Mouse (Mus musculus): ENCODE data around the gene Cyb5r3.

Gene Cyb5r3

DNA sequence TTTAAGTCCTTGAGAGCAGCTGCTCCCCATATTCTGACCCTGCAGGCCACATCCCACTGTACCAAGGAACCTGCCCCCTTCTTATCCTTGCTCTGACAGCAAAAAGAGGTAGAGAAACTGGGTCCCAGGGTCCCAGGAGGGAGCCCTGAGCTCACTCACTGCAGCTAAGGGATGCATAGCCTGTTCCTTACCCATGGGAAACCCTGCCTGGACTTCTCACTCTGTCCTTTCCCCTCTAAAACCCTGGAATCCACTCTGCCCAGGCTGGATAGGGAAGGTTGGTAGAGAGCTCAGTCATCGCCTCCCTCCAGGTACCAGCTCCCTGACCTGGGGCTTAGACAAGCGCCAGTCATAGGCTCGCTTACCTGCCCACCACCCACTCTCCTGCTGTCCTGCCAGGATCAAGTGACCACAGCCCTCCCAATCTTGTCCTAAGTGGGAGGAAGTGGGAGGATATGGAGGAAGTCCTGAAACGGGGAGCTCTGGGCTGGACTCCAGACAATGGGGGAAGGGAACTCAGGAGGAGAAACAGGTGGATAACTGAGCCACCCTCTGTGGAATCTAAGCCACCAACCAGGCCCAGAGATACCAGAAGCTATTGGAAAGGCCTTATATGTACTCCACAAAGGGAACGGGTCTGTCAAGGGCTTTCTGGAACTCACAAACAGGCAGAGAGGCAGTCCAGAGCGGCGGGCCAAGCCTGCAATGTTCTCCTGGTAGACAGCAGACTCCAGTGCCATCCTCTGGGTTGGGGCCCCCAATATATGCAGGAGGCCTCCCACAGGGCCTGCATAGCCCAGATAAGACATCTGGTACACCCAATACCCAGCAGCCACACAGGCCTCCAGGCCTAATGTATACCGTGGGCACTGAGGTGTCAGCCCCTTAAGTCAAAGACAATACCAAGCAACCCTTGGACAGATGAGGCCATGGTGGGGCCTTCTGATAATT, 2.3 kb downstream of the Cyb5r3 start:
- in situ Hi-C loops (cut with MboI, MseI), result loop anchor here (5.0 kb wide), 1 partner anchor 37 kb away; no protein-coding TSS in a partner anchor

DNA sequence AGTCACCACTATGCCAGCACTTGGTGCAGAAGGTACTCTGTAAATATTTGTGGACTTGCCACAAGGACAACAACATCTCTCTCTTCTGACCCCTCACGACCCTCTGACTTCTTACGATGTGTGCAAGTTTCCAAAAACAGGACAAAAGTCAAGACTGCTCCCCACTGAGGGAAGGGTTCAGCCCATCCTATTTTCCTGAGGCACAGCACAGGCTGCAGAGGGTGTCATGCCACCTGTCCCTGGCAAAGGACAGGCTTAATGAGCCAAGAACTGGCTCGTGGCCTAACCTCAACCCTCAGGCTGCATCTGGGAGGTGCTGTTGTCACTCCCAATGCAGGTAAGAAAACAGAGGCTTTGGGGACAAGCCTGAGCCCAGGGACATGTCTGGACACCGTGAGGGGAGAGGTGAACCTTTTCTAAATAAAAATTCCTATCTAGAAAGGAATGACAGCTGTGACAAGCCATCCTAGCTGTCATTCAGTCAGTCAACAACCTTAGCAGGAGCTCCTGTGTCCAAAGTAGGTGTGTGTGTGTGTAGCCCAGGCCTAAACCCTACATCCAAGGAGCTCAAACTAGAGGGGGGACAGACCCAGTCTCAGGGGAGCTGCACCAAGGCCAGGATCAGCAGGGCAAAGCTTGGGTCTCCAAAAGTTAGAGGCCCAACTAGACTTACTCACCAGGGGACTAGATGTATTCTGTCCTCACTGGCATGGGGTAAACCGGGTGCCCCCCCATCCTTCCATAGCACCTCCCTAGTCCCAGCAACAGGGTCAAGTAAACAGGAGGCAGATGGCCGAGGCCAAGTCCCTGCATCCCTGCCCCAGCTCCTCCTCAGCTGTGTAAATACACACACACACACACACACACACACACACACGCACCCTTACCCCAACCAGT, 3.3 kb downstream of the Cyb5r3 start:
- in situ Hi-C loops (cut with MboI, MseI), result no loop called here

DNA sequence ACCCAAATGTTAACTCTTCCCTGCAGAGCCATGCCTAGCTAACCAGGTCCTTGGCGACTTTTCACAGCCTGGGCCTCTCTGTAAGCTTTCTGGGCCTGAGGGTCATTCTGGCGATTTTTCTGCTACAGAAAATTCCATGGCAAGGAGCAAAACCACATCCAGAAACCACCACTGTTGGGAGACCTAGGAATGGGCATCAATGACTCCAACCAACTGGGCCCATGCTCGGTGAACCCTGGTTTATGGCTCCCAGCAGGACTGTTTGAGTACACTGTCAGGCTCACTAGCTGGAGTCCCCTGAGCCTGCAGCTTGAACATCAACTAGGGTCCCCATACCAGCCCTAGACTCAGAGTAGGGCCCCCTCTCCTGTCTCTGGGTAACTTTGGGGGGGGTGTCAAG, 4.1 kb downstream of the Cyb5r3 start:
- in situ Hi-C loops (cut with MboI, MseI), result no loop called here

DNA sequence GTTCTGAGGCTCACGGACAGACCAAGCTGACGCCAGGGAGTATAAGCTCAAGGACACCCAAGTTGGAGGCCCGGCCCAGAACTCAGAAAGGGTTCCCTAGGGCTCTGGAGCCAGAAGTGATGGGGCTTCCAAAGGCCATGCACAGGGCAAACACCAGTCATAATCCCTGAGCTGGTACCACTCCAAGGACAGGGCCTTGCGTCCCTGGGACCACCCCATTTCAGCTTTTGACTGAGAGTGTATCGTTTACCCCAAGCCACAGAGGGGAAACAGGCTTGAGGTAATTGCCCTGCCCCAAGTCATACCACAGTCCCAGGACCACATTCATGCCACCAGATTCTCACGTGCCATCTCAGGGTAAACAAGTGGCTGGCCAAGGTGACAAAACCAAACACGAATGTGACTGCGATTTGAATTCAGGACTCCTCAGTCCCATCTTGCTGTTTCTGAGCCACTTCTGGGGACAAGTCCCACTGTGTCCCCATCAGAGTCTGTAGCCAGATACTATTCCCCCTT, 4.8 kb downstream of the Cyb5r3 start:
- in situ Hi-C loops (cut with MboI, MseI), result no loop called here

- in situ Hi-C loops (cut with MboI, MseI), result no loop called here
Measured at GRCm38 (mm10) chr15:83167126-83167525, 5.3 kb downstream of the Cyb5r3 start.

GRCm38 (mm10) chr15:83166642-83167041, 5.8 kb downstream of the Cyb5r3 start:
- in situ Hi-C loops (cut with MboI, MseI), result no loop called here

- in situ Hi-C loops (cut with MboI, MseI), result no loop called here
Measured at GRCm38 (mm10) chr15:83165526-83166315, 6.7 kb downstream of the Cyb5r3 start.

DNA sequence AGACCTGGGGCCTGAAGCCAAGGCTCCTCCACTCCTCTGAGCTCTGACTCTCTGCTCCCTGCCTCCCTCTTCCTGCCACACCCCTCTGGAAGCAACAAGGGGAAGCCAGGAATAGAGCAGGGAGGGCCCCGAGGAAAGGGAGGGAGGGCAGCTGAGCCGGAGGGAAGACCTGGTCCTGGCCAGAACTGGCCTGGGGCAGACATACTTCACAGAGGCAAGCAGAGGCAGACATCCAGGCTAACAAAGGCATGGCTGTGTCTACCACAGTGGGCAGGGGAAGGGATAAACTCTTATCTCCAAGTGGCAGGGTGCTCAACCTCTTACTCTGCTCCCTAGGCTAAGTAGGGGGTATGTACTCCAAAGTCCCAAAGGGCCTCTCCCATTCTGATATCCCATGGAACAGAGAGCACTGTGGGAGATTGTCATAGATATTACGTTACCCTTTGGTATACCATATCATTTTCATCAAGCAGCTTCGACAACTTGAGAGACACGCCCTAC, 7.4 kb downstream of the Cyb5r3 start:
- in situ Hi-C loops (cut with MboI, MseI), result no loop called here

- in situ Hi-C loops (cut with MboI, MseI), result no loop called here
Measured at GRCm38 (mm10) chr15:83162818-83163485, 9.4 kb downstream of the Cyb5r3 start.

DNA sequence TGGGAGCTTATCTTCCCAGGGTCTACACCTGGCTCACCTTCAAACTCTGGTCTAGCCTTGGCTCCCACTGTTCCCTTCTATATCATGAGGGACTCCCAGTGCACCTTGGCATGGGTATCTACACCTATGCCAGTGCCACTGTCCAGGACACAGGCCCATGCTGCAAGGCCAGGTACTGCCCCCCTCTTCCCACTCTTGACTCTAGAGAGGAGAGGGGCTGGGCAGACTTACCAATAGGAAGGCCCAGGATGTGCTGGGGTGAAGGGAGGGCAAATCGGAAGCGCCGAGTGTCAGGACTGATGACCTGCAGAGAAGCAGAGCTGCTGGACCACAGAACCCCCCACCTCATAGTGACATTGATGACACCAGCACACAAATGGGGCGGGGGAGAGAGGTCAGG, 10.4 kb downstream of the Cyb5r3 start:
- in situ Hi-C loops (cut with MboI, MseI), result no loop called here

DNA sequence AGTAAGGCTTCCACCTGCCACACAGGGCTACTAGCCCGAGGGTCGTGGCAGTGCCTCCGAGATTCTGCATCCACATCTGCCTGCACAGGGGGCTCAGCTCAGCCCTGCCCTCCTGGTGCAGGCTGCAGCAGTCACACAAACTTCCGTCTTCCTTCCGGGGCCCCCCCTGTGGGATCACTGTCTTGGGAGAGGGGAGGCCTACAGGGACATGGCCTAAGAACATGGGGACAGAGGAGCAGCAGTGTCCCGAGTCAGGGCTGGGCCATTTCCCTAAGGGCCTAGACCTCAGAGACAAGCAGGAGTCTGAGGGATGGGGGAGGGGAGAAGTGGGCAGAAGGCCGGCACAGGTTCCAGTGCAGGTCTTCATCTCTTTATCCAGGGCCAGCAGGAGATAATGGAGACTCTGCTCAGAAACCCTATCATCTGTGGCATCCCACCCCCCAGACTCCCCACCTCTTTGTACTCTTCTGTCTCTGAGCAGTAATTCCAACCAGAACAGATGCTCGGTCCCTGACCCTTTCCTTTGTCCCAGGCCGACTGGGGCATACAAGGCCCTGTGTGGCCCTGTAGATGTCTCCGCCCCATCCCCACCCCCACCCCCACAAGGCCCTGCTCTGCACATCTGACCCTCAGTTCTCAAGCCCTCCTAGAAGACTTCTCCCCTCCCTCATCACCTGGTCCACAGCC, 11.2 kb downstream of the Cyb5r3 start:
- in situ Hi-C loops (cut with MboI, MseI), result no loop called here

DNA sequence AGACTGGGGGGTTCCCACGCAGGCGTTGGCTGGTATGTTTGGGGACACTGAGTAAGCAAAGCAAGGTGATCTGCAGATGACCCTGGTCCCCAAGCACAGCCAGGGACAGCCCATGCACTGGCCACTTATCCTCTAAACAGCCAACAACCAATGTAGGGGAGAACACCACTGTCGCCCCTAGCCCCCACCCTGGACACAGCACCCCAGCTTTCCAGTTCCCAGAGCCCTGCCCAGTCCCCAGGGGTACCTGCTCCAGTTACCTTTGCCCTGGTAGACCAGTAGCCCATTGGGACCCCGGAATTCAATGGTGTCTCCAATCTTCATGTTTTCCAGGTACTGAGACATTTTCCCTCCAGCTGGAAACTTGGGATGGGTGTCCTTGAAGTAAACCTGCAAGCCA, 11.8 kb downstream of the Cyb5r3 start:
- in situ Hi-C loops (cut with MboI, MseI), result no loop called here

GRCm38 (mm10) chr15:83159823-83160222, 12.6 kb downstream of the Cyb5r3 start:
- in situ Hi-C loops (cut with MboI, MseI), result no loop called here

GRCm38 (mm10) chr15:83158587-83159160, 13.7 kb downstream of the Cyb5r3 start:
- in situ Hi-C loops (cut with MboI, MseI), result no loop called here

DNA sequence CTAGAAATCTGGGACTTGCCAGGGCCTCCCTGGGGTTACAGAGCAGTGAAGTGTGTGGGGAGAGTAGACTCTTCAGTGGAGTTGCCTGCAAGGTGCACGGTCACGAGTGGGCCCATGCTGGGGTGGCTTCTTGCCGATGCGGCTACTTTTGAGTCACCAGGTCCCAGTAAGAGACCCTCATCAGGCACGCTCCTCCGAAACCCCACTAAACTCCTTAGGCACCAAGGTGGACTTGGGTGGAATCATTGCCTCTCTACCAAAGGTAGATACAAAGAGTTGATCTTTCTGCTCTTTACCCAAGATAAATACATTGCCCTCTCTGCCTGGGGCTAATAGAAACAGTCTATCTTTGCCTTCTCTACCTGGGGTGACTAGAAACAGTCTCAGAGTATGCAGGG, 14.7 kb downstream of the Cyb5r3 start:
- in situ Hi-C loops (cut with MboI, MseI), result no loop called here

DNA sequence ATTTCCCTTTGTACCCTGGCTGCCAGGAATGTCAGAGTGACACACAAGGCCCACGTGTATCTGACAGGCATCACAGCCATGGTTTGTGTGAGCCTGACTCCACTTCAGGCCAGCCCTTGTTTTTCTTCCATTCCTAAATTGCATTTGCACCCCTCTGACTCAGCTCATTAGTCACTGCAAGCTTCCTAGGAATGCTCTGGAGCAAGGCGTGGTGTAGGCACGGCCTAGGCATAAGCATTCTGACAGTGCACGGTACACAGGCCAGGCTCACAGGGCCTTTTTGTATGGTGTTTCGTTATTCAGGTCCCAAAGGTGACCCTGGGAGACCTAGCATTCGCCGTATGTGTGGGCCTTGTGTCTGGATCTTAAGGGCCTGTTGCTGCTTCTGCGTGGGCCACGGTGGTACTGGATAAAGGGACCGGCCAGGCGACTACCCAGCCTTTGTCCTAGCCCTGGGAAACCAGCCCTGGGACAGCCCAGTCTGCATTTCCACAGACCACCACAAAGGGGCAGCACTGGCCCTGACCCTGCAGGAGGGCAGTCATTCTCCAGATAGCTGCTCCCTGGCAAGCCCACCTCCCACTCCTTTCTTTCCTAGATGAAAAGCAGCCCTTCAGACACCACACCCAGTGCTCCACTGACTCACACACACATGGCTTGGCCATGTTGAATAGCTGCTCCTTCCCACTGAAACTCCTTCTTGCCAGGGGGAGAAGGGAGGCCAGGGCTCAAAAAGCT, 15.3 kb downstream of the Cyb5r3 start:
- in situ Hi-C loops (cut with MboI, MseI), result no loop called here

DNA sequence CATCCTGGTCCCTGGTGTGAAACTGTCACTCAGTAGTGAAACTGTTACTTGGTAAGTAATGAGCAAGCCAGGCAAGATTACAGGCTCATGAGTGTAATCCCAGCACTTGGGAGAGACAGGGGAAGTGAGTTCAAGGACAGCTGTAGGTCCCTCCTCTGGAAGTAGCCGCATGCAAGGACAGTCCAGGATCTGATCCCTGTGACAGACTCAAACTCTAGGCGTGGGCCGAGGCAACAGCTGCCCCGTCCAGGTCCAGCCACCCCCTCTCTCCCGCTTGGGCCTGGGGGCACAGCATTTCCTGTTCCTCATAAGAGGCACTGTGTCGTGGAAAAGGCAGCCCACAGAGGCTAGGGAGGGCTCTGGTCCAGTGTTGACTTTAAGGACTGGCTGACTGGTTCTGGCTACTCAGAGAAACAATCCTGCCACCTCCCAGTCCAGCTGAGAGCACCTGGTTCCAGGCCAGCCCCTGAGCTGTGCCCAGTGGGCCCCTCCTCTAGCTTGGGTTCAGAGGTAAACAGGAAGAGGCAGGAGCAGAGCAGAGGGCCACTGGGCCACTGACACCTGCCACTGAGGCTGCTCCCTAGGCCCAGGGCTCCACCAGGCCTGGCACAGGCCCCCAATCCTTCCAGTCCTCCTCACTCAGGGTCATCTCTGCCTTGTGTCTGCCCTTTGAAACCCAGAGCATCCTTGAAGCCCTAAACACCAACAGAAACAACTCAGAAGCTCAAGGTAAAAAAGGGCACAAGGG, 16.5 kb downstream of the Cyb5r3 start:
- in situ Hi-C loops (cut with MboI, MseI), result no loop called here

GRCm38 (mm10) chr15:83154309-83154708, 18.1 kb downstream of the Cyb5r3 start:
- in situ Hi-C loops (cut with MboI, MseI), result no loop called here

All from T-helper 1 cell (primary cell).